Mouse (Mus musculus) limb, embryonic 14.5 days (tissue): ENCODE measurements around the gene Zfp622. TPM values are rescaled to one million over a fixed set of nuclear protein-coding genes. Genes with fewer than 3 reads are reported as not detected.

ENCODE experiments used
- ATAC-seq: fragments of 200-750 bp; cut with Nextera tagmentation; 2 replicates; pipeline ENCODE4 v1.8.0; 2017; ENCODE audit warnings: low read depth, moderate number of reproducible peaks, moderate TSS enrichment; ENCODE audit not compliant: low FRiP score
- DNase-seq: peaks from one replicate; pipeline ENCODE4 v3.0.0-alpha.2; 2015; ENCODE audit warnings: low spot score
- H3K27ac ChIP-seq: fragments of 300-500 bp; sonication (generic); replicated peaks from 2 replicates; pipeline ENCODE4 v1.5.1; 2014; ENCODE audit warnings: low read depth, mild to moderate bottlenecking, low read length, moderate library complexity, mixed read lengths
- H3K27me3 ChIP-seq: fragments of 300-500 bp; sonication (generic); 2 replicates; pipeline ENCODE4 v1.6.1; 2014; ENCODE audit warnings: low read length, mixed read lengths; ENCODE audit not compliant: control insufficient read depth, insufficient read depth
- H3K36me3 ChIP-seq: fragments of 300-500 bp; sonication (generic); 2 replicates; pipeline ENCODE4 v1.6.1; 2014; ENCODE audit warnings: mild to moderate bottlenecking, low read length, moderate library complexity, mixed read lengths; ENCODE audit not compliant: control insufficient read depth, insufficient read depth
- H3K4me1 ChIP-seq: fragments of 300-500 bp; sonication (generic); 2 replicates; pipeline ENCODE4 v1.6.1; 2014; ENCODE audit warnings: antibody characterized with exemption, low read length, mixed read lengths; ENCODE audit not compliant: control insufficient read depth, insufficient read depth
- H3K4me2 ChIP-seq: fragments of 300-500 bp; sonication (generic); replicated peaks from 2 replicates; pipeline ENCODE4 v1.6.1; 2014; ENCODE audit warnings: low read depth, mild to moderate bottlenecking, low read length, moderate library complexity; ENCODE audit not compliant: severe bottlenecking
- H3K4me3 ChIP-seq: fragments of 300-500 bp; sonication (generic); replicated peaks from 2 replicates; pipeline ENCODE4 v1.5.1; 2014; ENCODE audit warnings: low read length
- H3K9ac ChIP-seq: fragments of 300-500 bp; sonication (generic); 2 replicates; pipeline ENCODE4 v1.6.1; 2014; ENCODE audit warnings: mild to moderate bottlenecking, low read depth, low read length, moderate library complexity; ENCODE audit not compliant: severe bottlenecking
- H3K9me3 ChIP-seq: fragments of 300-500 bp; sonication (generic); 2 replicates; pipeline ENCODE4 v1.6.1; 2016; ENCODE audit warnings: low read length; ENCODE audit not compliant: control insufficient read depth
- POLR2A ChIP-seq: fragments of 200-500 bp; IDR thresholded peaks from 2 replicates; pipeline ENCODE4 v1.8.0; 2012; ENCODE audit warnings: inconsistent platforms, mild to moderate bottlenecking, moderate library complexity, borderline replicate concordance; ENCODE audit not compliant: insufficient read depth, insufficient read length; ENCODE audit errors: extremely low read depth
- WGBS: fragments of 180-500 bp; shearing (Covaris S2); extraction: QIAGEN DNeasy Blood & Tissue Kit; methylation state at CpG from one replicate; pipeline ENCODE4 v1.1.7; 2014; 5-methylcytosine and 5-hydroxymethylcytosine counted together
- polyA plus RNA-seq, 2 experiments: library from polyadenylated mRNA; depleted of rRNA in 1 of 2; stranded (reverse) in 1 of 2; unstranded in 1 of 2; fragments of >200 nt; fragmentation: Nextera tagmentation in 1 of 2; extraction: Ambion mirVana in 1 of 2; gene quantifications; 2 replicates each; pipeline versions ENCODE4 v1.2.1 to v1.2.3; 2012 to 2014

Gene Zfp622
- polyA plus RNA-seq, 2 experiments, result 27.8 to 34.5 TPM

GRCm38 (mm10) chr15:26012891-26013290 lies 28.7 kb downstream of the Zfp622 start:
- Histone ChIP-seq H3K27me3 (no peaks in the 10 kb centered on the region), H3K36me3 (no peaks in the 10 kb centered on the region), H3K9ac (no peak overlapping the region), H3K4me2 (no peak overlapping the region), H3K9me3 (no peaks in the 10 kb centered on the region), H3K4me1 (no peaks in the 10 kb centered on the region), H3K27ac (no peak overlapping the region), H3K4me3 (no peak overlapping the region)
- 55% methylated on average over 4 of the region's 4 CpGs for WGBS
- ATAC-seq (no peak), DNase-seq (no peak)
- TF ChIP-seq POLR2A, result no peak

GRCm38 (mm10) chr15:26015979-26016665 lies 32.0 kb downstream of the Zfp622 start:
- Histone ChIP-seq H3K4me3 (no peak overlapping the region), H3K9ac (no peak overlapping the region), H3K4me2 (no peak overlapping the region), H3K27me3 (no peaks in the 10 kb centered on the region), H3K36me3 (no peaks in the 10 kb centered on the region), H3K27ac (no peak overlapping the region), H3K9me3 (no peaks in the 10 kb centered on the region), H3K4me1 (no peaks in the 10 kb centered on the region)
- WGBS, result 50% methylated on average over 14 of the region's 14 CpGs
- no peak for TF ChIP-seq POLR2A
- no peak for DNase-seq
- no peak for ATAC-seq

GRCm38 (mm10) chr15:26021721-26022120 lies 37.6 kb downstream of the Zfp622 start:
- no peaks in the 10 kb centered on the region for H3K9me3 ChIP-seq
- no peaks in the 10 kb centered on the region for H3K4me1 ChIP-seq
- no peaks in the 10 kb centered on the region for H3K36me3 ChIP-seq
- no peak overlapping the region for H3K9ac ChIP-seq
- DNase-seq (no peak), ATAC-seq (no peak)
- no peak overlapping the region for H3K4me2 ChIP-seq
- no peak for TF ChIP-seq POLR2A
- H3K4me3 ChIP-seq, result no peak overlapping the region
- H3K27ac ChIP-seq, result no peak overlapping the region
- WGBS, result 39% methylated on average over 8 of the region's 8 CpGs
- no peaks in the 10 kb centered on the region for H3K27me3 ChIP-seq

- 86% methylated on average over 5 of the region's 5 CpGs for WGBS
- H3K4me3 ChIP-seq, result no peak overlapping the region
- H3K4me1 ChIP-seq, result no peaks in the 10 kb centered on the region
- no peak for TF ChIP-seq POLR2A
- H3K9ac ChIP-seq, result no peak overlapping the region
- H3K9me3 ChIP-seq, result no peaks in the 10 kb centered on the region
- no peak for ATAC-seq
- H3K27me3 ChIP-seq, result no peaks in the 10 kb centered on the region
- no peaks in the 10 kb centered on the region for H3K36me3 ChIP-seq
- H3K4me2 ChIP-seq, result no peak overlapping the region
- no peak overlapping the region for H3K27ac ChIP-seq
- no peak for DNase-seq
Observed at GRCm38 (mm10) chr15:26022636-26023035, 38.5 kb downstream of the Zfp622 start.

GRCm38 (mm10) chr15:26031692-26032091 lies 47.5 kb downstream of the Zfp622 start:
- no peak overlapping the region for H3K4me3 ChIP-seq
- H3K9ac ChIP-seq, result no peak overlapping the region
- H3K27me3 ChIP-seq, result no peaks in the 10 kb centered on the region
- H3K4me1 ChIP-seq, result no peaks in the 10 kb centered on the region
- WGBS, result 65% methylated on average over 3 of the region's 3 CpGs
- no peak overlapping the region for H3K27ac ChIP-seq
- no peak for DNase-seq
- no peaks in the 10 kb centered on the region for H3K9me3 ChIP-seq
- no peak for ATAC-seq
- no peak overlapping the region for H3K4me2 ChIP-seq
- no peaks in the 10 kb centered on the region for H3K36me3 ChIP-seq
- TF ChIP-seq POLR2A, result no peak
